Mouse (Mus musculus) Muller cell, postnatal 12 days (primary cell): Measurements from ENCODE around the gene Rora.

ENCODE experiments used
- DNase-seq: peaks from one replicate; pipeline ENCODE4 v3.0.0-alpha.2; 2015; ENCODE audit errors: inconsistent ontology term

Rora gene

GRCm38 (mm10) chr9:69343881-69344280 lies 690.3 kb downstream of the Rora start:
- no peak for DNase-seq

GRCm38 (mm10) chr9:69345550-69345949 lies 692.0 kb downstream of the Rora start:
- no peak for DNase-seq

- no peak for DNase-seq
These were observed 694.2 kb downstream of the Rora start for GRCm38 (mm10) chr9:69347796-69348195.

GRCm38 (mm10) chr9:69349537-69349936 lies 696.0 kb downstream of the Rora start:
- DNase-seq, result no peak

GRCm38 (mm10) chr9:69354228-69354627 lies 700.6 kb downstream of the Rora start:
- DNase-seq, result no peak

GRCm38 (mm10) chr9:69357834-69358233 lies 704.2 kb downstream of the Rora start:
- peak; percentile 25 for DNase-seq

GRCm38 (mm10) chr9:69358797-69359196 lies 705.2 kb downstream of the Rora start:
- no peak for DNase-seq

GRCm38 (mm10) chr9:69361951-69362445 lies 708.4 kb downstream of the Rora start:
- DNase-seq, result no peak

- DNase-seq, result no peak
These were observed 709.2 kb downstream of the Rora start for GRCm38 (mm10) chr9:69362766-69363165.

GRCm38 (mm10) chr9:69364117-69364516 lies 710.5 kb downstream of the Rora start:
- DNase-seq, result no peak

GRCm38 (mm10) chr9:69367055-69367454 lies 713.5 kb downstream of the Rora start:
- no peak for DNase-seq

- DNase-seq, result peak; percentile 25
These were observed 714.5 kb downstream of the Rora start for GRCm38 (mm10) chr9:69368071-69368470.

GRCm38 (mm10) chr9:69371046-69371724 lies 717.6 kb downstream of the Rora start:
- DNase-seq, result no peak

- DNase-seq, result no peak
These were observed 719.3 kb downstream of the Rora start for GRCm38 (mm10) chr9:69372871-69373270.

- DNase-seq, result no peak
These were observed 723.5 kb downstream of the Rora start for GRCm38 (mm10) chr9:69376982-69377653.

GRCm38 (mm10) chr9:69377654-69378045 lies 724.1 kb downstream of the Rora start:
- no peak for DNase-seq

GRCm38 (mm10) chr9:69380546-69380945 lies 727.0 kb downstream of the Rora start:
- no peak for DNase-seq

GRCm38 (mm10) chr9:69381741-69382140 lies 728.2 kb downstream of the Rora start:
- DNase-seq, result no peak

GRCm38 (mm10) chr9:69384475-69384874 lies 730.9 kb downstream of the Rora start:
- no peak for DNase-seq

- DNase-seq, result no peak
These were observed 731.3 kb downstream of the Rora start for GRCm38 (mm10) chr9:69384905-69385304.

- no peak for DNase-seq
These were observed 733.7 kb downstream of the Rora start for GRCm38 (mm10) chr9:69387296-69387695.

GRCm38 (mm10) chr9:69390631-69391030 lies 737.0 kb downstream of the Rora start:
- no peak for DNase-seq

- DNase-seq, result no peak
These were observed 740.6 kb downstream of the Rora start for GRCm38 (mm10) chr9:69394234-69394633.
